Mouse (Mus musculus): Measurements from ENCODE around the gene Grm4. TPM values are rescaled to one million over a fixed set of nuclear protein-coding genes. Genes with fewer than 3 reads are reported as not detected.

The Grm4 gene
- total and polyA plus RNA-seq, 3 experiments = not detected

- TF ChIP-seq MAX (IDR thresholded peaks at IDR 0.05; ENCODE audit: low read length) (peak; percentile 58), RCOR1 (conservative IDR thresholded peaks at IDR 0.05; ENCODE audit: low read depth, low read length) (no peak), USF1 (IDR thresholded peaks at IDR 0.05; ENCODE audit: low read depth, low read length) (peak; percentile 75), PAX5 (IDR thresholded peaks at IDR 0.05; ENCODE audit: low read length) (no peak), JUND (conservative IDR thresholded peaks at IDR 0.05; ENCODE audit: low read depth, low read length) (no peak), E2F4 (IDR thresholded peaks at IDR 0.05; ENCODE audit: insufficient replicate concordance, low read depth, low read length) (no peak), MAZ (IDR thresholded peaks at IDR 0.05; ENCODE audit: low read depth, low read length) (peak; percentile 97), ETS1 (conservative IDR thresholded peaks at IDR 0.05; ENCODE audit: low read depth, low read length) (no peak)
Observed at GRCm38 (mm10) chr17:27565163-27565941, 44.1 kb upstream of the Grm4 start, which contains the start of gene AI413582 (continued).

- dilution Hi-C loops (cut with MboI; ENCODE audit: extremely low pct_ligation_motif_present, extremely low pct_unique_long_range_greater_than_20kb, low sequenced_read_pairs) = no loop called here
- Histone ChIP-seq H3K79me2 (replicated peaks; ENCODE audit: control insufficient read depth, extremely low read depth, insufficient read depth, poor library complexity, severe bottlenecking) (peaks cover 28% of the 10 kb centered on the region), H3K36me3 (replicated peaks in 1 of 2; ENCODE audit: control insufficient read depth in 1 of 2, insufficient read depth in 1 of 2, low read length in 1 of 2) (peaks cover 16 to 32% of the 10 kb centered on the region in 2 experiments), H3K4me3 (replicated peaks in 1 of 3; ENCODE audit: low read depth in 2 of 3, low read length in 2 of 3, poor library complexity in 1 of 3) (peak overlapping the region; percentile 71 to 75 (median 74)), H3K9ac (ENCODE audit: insufficient read depth, low read depth) (peak overlapping the region; percentile 44; the same call in 1 of the 2 replicates), H3K27ac (ENCODE audit: insufficient read depth, low read depth) (peak overlapping the region; percentile 39), H3K9me3 (replicated peaks; ENCODE audit: low read length) (no peaks in the 10 kb centered on the region), H3K4me2 (ENCODE audit: insufficient read depth, low read depth, poor library complexity, severe bottlenecking) (peak overlapping the region; percentile 64), H3K27me3 (replicated peaks) (no peaks in the 10 kb centered on the region), H3K4me1 (ENCODE audit: control insufficient read depth in 1 of 2, insufficient read depth in 2 of 2) (peaks cover 24 to 51% of the 10 kb centered on the region in 2 experiments)
- no peak for DNase-seq (ENCODE audit: extremely low read depth)
- TF ChIP-seq CHD2 (IDR thresholded peaks at IDR 0.05; ENCODE audit: low read length) (peak; percentile 59), CTCF (conservative IDR thresholded peaks at IDR 0.05 in 1 of 2, IDR thresholded peaks at IDR 0.05 in 1 of 2; ENCODE audit: low read depth in 2 of 2, low read length in 2 of 2) (peak in 1 of 2 experiments; percentile 38; a peak in 2 of 4 replicates), ZKSCAN1 (IDR thresholded peaks at IDR 0.05; ENCODE audit: borderline replicate concordance, low read depth, low read length) (no peak), JUN (IDR thresholded peaks at IDR 0.05; ENCODE audit: insufficient read depth, low read depth, low read length) (no peak), POLR2A (IDR thresholded peaks at IDR 0.05; ENCODE audit: low read depth, low read length) (no peak; the same call in none of the 2 replicates), KAT2A (IDR thresholded peaks at IDR 0.05; ENCODE audit: insufficient replicate concordance, low read length) (0 out of 2 replicates have a peak, but pooled peaks have one; percentile 10), BHLHE40 (IDR thresholded peaks at IDR 0.05; ENCODE audit: low read depth, low read length) (0 out of 2 replicates have a peak, but pooled peaks have one; percentile 21), RCOR1 (conservative IDR thresholded peaks at IDR 0.05; ENCODE audit: low read depth, low read length) (no peak), PAX5 (IDR thresholded peaks at IDR 0.05; ENCODE audit: low read length) (no peak), MXI1 (IDR thresholded peaks at IDR 0.05; ENCODE audit: low read depth, low read length) (peak; percentile 13; the same call in 1 of the 2 replicates), POLR2AphosphoS2 (IDR thresholded peaks at IDR 0.05; ENCODE audit: low read depth, low read length) (peak; percentile 94), ELF1 (IDR thresholded peaks at IDR 0.05; ENCODE audit: low read depth, low read length) (peak; percentile 13; the same call in 1 of the 2 replicates), USF1 (IDR thresholded peaks at IDR 0.05; ENCODE audit: low read depth, low read length) (no peak), TCF12 (IDR thresholded peaks at IDR 0.05; ENCODE audit: low read depth, low read length) (0 out of 2 replicates have a peak, but pooled peaks have one; percentile 22), E2F4 (IDR thresholded peaks at IDR 0.05; ENCODE audit: insufficient replicate concordance, low read depth, low read length) (no peak), HCFC1 (IDR thresholded peaks at IDR 0.05; ENCODE audit: low read depth, low read length) (no peak), SMC3 (IDR thresholded peaks at IDR 0.05; ENCODE audit: low read depth, low read length) (peak; percentile 24), CHD1 (IDR thresholded peaks at IDR 0.05; ENCODE audit: low read depth, low read length) (0 out of 2 replicates have a peak, but pooled peaks have one; percentile 59), ETS1 (conservative IDR thresholded peaks at IDR 0.05; ENCODE audit: low read depth, low read length) (no peak), NRF1 (IDR thresholded peaks at IDR 0.05; ENCODE audit: low read depth, low read length) (no peak), MAZ (IDR thresholded peaks at IDR 0.05; ENCODE audit: low read depth, low read length) (no peak), ZMIZ1 (IDR thresholded peaks at IDR 0.05; ENCODE audit: low read depth, low read length) (peak; percentile 58), NELFE (IDR thresholded peaks at IDR 0.05; ENCODE audit: low read depth, low read length) (peak; percentile 28; the same call in 1 of the 2 replicates), SIN3A (IDR thresholded peaks at IDR 0.05; ENCODE audit: low read length) (0 out of 2 replicates have a peak, but pooled peaks have one; percentile 24), MYC (IDR thresholded peaks at IDR 0.05; ENCODE audit: low read depth, low read length) (0 out of 2 replicates have a peak, but pooled peaks have one; percentile 36), UBTF (IDR thresholded peaks at IDR 0.05; ENCODE audit: low read depth, low read length) (no peak)
- in situ Hi-C loops (cut with MboI; ENCODE audit: low pct_ligation_motif_present, low pct_unique_long_range_greater_than_20kb, low sequenced_read_pairs) = loop anchor here (5.0 kb wide), 1 partner anchor 68 kb away; no protein-coding TSS in a partner anchor
Observed at GRCm38 (mm10) chr17:27564391-27565162, 43.4 kb upstream of the Grm4 start.

Measured in CH12.LX (cell line).